Comparison of ENCODE assay signal across 27 mouse cellular contexts in the genomic region with DNA sequence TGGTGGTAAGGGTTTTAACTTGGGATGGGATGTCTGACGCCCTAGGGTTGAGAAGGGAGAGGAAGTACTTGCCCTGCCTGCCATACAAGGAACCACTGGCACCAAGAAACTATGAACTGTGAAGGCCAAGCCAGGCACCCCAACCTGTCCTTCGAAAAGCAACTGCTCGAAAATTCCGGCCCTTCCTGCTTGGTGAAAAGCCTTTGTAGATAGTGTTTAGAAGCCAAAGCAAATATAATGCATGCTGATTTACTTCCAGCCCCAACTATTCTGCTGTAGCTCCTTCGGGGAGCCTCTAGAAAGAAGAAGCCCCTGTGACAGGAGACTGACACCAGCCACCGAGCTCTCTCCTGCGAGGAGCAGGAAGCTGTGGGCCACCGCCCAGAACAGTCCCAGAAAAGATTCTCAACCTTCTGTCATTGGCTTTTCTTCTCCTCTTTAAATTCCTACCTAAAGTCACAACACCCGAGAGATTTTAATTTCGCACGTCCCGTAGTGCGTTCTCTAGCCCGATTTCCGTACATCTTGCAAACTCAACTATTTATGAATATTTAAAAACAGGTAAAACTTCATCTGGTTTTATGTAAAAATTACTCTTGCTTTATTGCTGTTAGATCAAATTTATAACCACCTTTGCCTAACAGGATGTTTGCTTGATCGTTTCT. TPM values are rescaled to one million over a fixed set of nuclear protein-coding genes. Genes with fewer than 3 reads are reported as not detected.
DNase-seq lines count a peak whose midpoint lies in the region; ATAC-seq lines count a peak whose summit lies in the region.
"Had no signal": no experiment of that assay in that cellular context is flagged by ENCODE, and none has a peak within 500 bp of the region (broad histone marks: within the 10 kb centered on the region; RNA-seq: fewer than 3 reads in every experiment).

No protein-coding gene starts in this region.

- WGBS in forebrain, embryonic 11.5 days = 12% methylated on average over 16 of the region's 16 CpGs
- WGBS in limb, embryonic 10.5 days = 8% methylated on average over 16 of the region's 16 CpGs

- intact Hi-C loops in left cerebral cortex, postnatal 4 days (cut with DNase I) = no loop called here
- intact Hi-C loops in left cerebral cortex, postnatal 14 days (cut with DNase I) = loop anchor here (10.0 kb wide), 1 partner anchor 300 kb away; no protein-coding TSS in a partner anchor

- peak; percentile 4 for DNase-seq in left cerebral cortex, postnatal 4 days
- DNase-seq in left cerebral cortex, postnatal 14 days (ENCODE audit: low spot score in 2 of 2) = no peak
- peak; percentile 33 for DNase-seq in embryo, embryonic 11 days
- no peak for DNase-seq in forebrain, embryonic 11.5 days (ENCODE audit: low spot score)
- peak; percentile 49 for DNase-seq in limb, embryonic 10.5 days (ENCODE audit: low spot score)
- no peak for DNase-seq in thymus, postnatal 0 days (ENCODE audit: low spot score)
- DNase-seq: B cell, adult 2 months; cerebellum, adult 9-11 months; gastrocnemius, postnatal 14 days; heart, adult 18-20 months; heart, postnatal 4 days; kidney, adult 9 months; kidney, postnatal 25 days; lung, adult 2 months; lung, postnatal 4 days; right cerebral cortex, postnatal 25 days; thymus, postnatal 4 days had no signal

- no peak overlapping the region for H3K27ac ChIP-seq in forebrain, embryonic 11.5 days (ENCODE audit: low read depth, low read length)
- no peak overlapping the region for H3K27ac ChIP-seq in limb, embryonic 10.5 days
- H3K27ac ChIP-seq: limb, embryonic 12.5 days; liver, embryonic 12.5 days; midbrain, embryonic 12.5 days had no signal

- H3K4me2 ChIP-seq in forebrain, embryonic 11.5 days (ENCODE audit: low read depth, low read length, severe bottlenecking) = peak overlapping the region; percentile 63

- H3K9me3 ChIP-seq in forebrain, embryonic 11.5 days (ENCODE audit: control insufficient read depth, low read length) = no peaks in the 10 kb centered on the region
- no peaks in the 10 kb centered on the region for H3K9me3 ChIP-seq in limb, embryonic 10.5 days (replicated peaks)
- H3K9me3 ChIP-seq: limb, embryonic 12.5 days; liver, embryonic 12.5 days; midbrain, embryonic 12.5 days had no signal

- H3K4me3 ChIP-seq in forebrain, embryonic 11.5 days (ENCODE audit: low read depth, low read length) = peak overlapping the region; percentile 52
- H3K4me3 ChIP-seq in limb, embryonic 10.5 days = no peak overlapping the region
- H3K4me3 ChIP-seq: erythroblast, embryonic 14.5 days; liver, embryonic 12.5 days had no signal

- ATAC-seq in forebrain, embryonic 11.5 days (replicated peaks; ENCODE audit: low FRiP score) = no peak
- no peak for ATAC-seq in megakaryocyte progenitor cell, adult 5-6 weeks (replicated peaks; ENCODE audit: poor library complexity)
- ATAC-seq: liver, embryonic 12.5 days had no signal

- H3K27me3 ChIP-seq in forebrain, embryonic 11.5 days (ENCODE audit: control insufficient read depth, insufficient read depth, low read length) = peaks cover 83% of the 10 kb centered on the region
- H3K27me3 ChIP-seq in limb, embryonic 10.5 days (ENCODE audit: low read depth, poor library complexity, severe bottlenecking) = peaks cover 100% of the 10 kb centered on the region

- peaks cover 16% of the 10 kb centered on the region for H3K4me1 ChIP-seq in forebrain, embryonic 11.5 days (replicated peaks; ENCODE audit: control insufficient read depth, insufficient read depth, low read length)
- H3K4me1 ChIP-seq in limb, embryonic 10.5 days = peaks cover 31% of the 10 kb centered on the region

- H3K36me3 ChIP-seq in forebrain, embryonic 11.5 days (ENCODE audit: control insufficient read depth, insufficient read depth, low read length) = no peaks in the 10 kb centered on the region
- no peaks in the 10 kb centered on the region for H3K36me3 ChIP-seq in limb, embryonic 10.5 days
- H3K36me3 ChIP-seq: limb, embryonic 12.5 days; liver, embryonic 12.5 days; midbrain, embryonic 12.5 days had no signal

- peak overlapping the region; percentile 91 for H3K9ac ChIP-seq in forebrain, embryonic 11.5 days (ENCODE audit: low read length)
- H3K9ac ChIP-seq: limb, embryonic 12.5 days; liver, embryonic 12.5 days; midbrain, embryonic 12.5 days had no signal

RNA-seq across cellular contexts. Expression of a gene that starts 4.8 kb away (rescaled TPM):
- total RNA-seq in left cerebral cortex, postnatal 4 days (2021) = 1 to 10 TPM; 2.4 to 3.2 TPM
- 1 to 10 TPM in 1 of 2 experiments, under 1 TPM in 1; 0.68 to 1.5 TPM for total RNA-seq in left cerebral cortex, postnatal 14 days (2021)
- 5.8 and 6.0 TPM in 2 replicates for polyA plus RNA-seq in forebrain, embryonic 11.5 days (2014; fragmentation: Nextera tagmentation; extraction: Ambion mirVana)
- not detected in 2 replicates for polyA plus RNA-seq in limb, embryonic 10.5 days (2016; fragmentation: Nextera tagmentation; extraction: Ambion mirVana)
- polyA plus RNA-seq in thymus, postnatal 0 days (2015; fragmentation: Nextera tagmentation; extraction: Ambion mirVana) = not detected in 2 replicates
- total RNA-seq in megakaryocyte progenitor cell, adult 5-6 weeks (2015) = not detected in 2 replicates
- total RNA-seq in megakaryocyte progenitor cell, adult 5-6 weeks (2017) = not detected in 2 replicates
- total RNA-seq: gastrocnemius, postnatal 14 days; heart, adult 18-20 months; heart, postnatal 4 days had no signal
- polyA plus RNA-seq: erythroblast, embryonic 14.5 days; heart, embryonic 14.5 days; limb, embryonic 12.5 days; liver, embryonic 12.5 days; lung, adult 2 months; spleen, adult 2 months; stomach, embryonic 14.5 days had no signal

RNA-seq across cellular contexts. Expression of a gene that starts 54.0 kb away (rescaled TPM):
- not detected for total RNA-seq in left cerebral cortex, postnatal 4 days (2021)
- total RNA-seq in left cerebral cortex, postnatal 14 days (2021) = not detected
- not detected in 2 replicates for polyA plus RNA-seq in forebrain, embryonic 11.5 days (2014; fragmentation: Nextera tagmentation; extraction: Ambion mirVana)
- not detected in 2 replicates for polyA plus RNA-seq in limb, embryonic 10.5 days (2016; fragmentation: Nextera tagmentation; extraction: Ambion mirVana)
- polyA plus RNA-seq in thymus, postnatal 0 days (2015; fragmentation: Nextera tagmentation; extraction: Ambion mirVana) = not detected in 2 replicates
- not detected in 2 replicates for total RNA-seq in megakaryocyte progenitor cell, adult 5-6 weeks (2015)
- not detected in 2 replicates for total RNA-seq in megakaryocyte progenitor cell, adult 5-6 weeks (2017)
- total RNA-seq: gastrocnemius, postnatal 14 days; heart, adult 18-20 months; heart, postnatal 4 days; layer of hippocampus, adult 8-10 months; left cerebral cortex, adult 18-20 months had no signal
- polyA plus RNA-seq: erythroblast, embryonic 14.5 days; heart, embryonic 14.5 days; limb, embryonic 12.5 days; liver, embryonic 12.5 days; lung, adult 2 months; midbrain, embryonic 12.5 days; spleen, adult 2 months; stomach, embryonic 14.5 days had no signal

Comparison
In these comparisons a context has a peak if more than half of its experiments do, and no peak if none do; other contexts are left out.
1. DNase-seq: peak in left cerebral cortex, postnatal 4 days (single experiment), embryo, embryonic 11 days (single experiment) and limb, embryonic 10.5 days (single experiment); none in left cerebral cortex, postnatal 14 days (0 of 2), forebrain, embryonic 11.5 days (single experiment) and thymus, postnatal 0 days (single experiment).